Mouse (Mus musculus) embryonic facial prominence, embryonic 10.5 days (tissue): Measurements from ENCODE around the gene Gpsm1. TPM values are rescaled to one million over a fixed set of nuclear protein-coding genes. Genes with fewer than 3 reads are reported as not detected.

Source experiments
- DNase-seq: peaks from one replicate; pipeline ENCODE4 v3.0.0-alpha.2; 2017; ENCODE audit warnings: low spot score
- H3K27ac ChIP-seq: fragments of 300-500 bp; sonication (generic); replicated peaks from 2 replicates; pipeline ENCODE4 v1.5.1; 2016; ENCODE audit warnings: mild to moderate bottlenecking
- H3K27me3 ChIP-seq: fragments of 300-500 bp; sonication (generic); replicated peaks from 2 replicates; pipeline ENCODE4 v1.6.1; 2016; ENCODE audit warnings: low read depth, mild to moderate bottlenecking; ENCODE audit not compliant: poor library complexity, severe bottlenecking
- H3K36me3 ChIP-seq: fragments of 300-500 bp; sonication (generic); replicated peaks from 2 replicates; pipeline ENCODE4 v1.6.1; 2016; ENCODE audit warnings: mild to moderate bottlenecking, moderate library complexity
- H3K4me1 ChIP-seq: fragments of 300-500 bp; sonication (generic); 2 replicates; pipeline ENCODE4 v1.6.1; 2016
- H3K4me3 ChIP-seq: fragments of 300-500 bp; sonication (generic); 2 replicates; pipeline ENCODE4 v1.5.1; 2016; ENCODE audit warnings: mild to moderate bottlenecking, moderate library complexity
- H3K9me3 ChIP-seq: fragments of 300-500 bp; sonication (generic); 2 replicates; pipeline ENCODE4 v1.6.1; 2016; ENCODE audit warnings: mild to moderate bottlenecking
- WGBS: fragments of 180-500 bp; shearing (Covaris S2); methylation state at CpG from one replicate; pipeline ENCODE4 v1.1.7; 2016; 5-methylcytosine and 5-hydroxymethylcytosine counted together
- polyA plus RNA-seq: library from polyadenylated mRNA; unstranded; fragments of >200 nt; fragmentation: Nextera tagmentation; extraction: Ambion mirVana; gene quantifications from 2 replicates; pipeline ENCODE4 v1.2.1, GENCODE M21; 2016

Gene Gpsm1
- polyA plus RNA-seq, 1 experiment from 2014 or later: 96.7 TPM

- WGBS: 1% methylated on average over 11 of the region's 11 CpGs
- Histone ChIP-seq H3K4me1 (peaks cover 76% of the 10 kb centered on the region), H3K36me3 (peaks cover 36% of the 10 kb centered on the region), H3K27me3 (no peaks in the 10 kb centered on the region), H3K9me3 (no peaks in the 10 kb centered on the region), H3K4me3 (peak overlapping the region; percentile 91), H3K27ac (peak overlapping the region; percentile 97)
- DNase-seq: no peak
These were observed 603 bp downstream of the Gpsm1 start for GRCm38 (mm10) chr2:26315925-26316311.

GRCm38 (mm10) chr2:26316576-26317246 is 1.4 kb downstream of the Gpsm1 start:
- H3K27me3 ChIP-seq: no peaks in the 10 kb centered on the region
- no peak for DNase-seq
- H3K27ac ChIP-seq: peak overlapping the region; percentile 97
- whole genome bisulfite sequencing: 73% methylated on average over 9 of the region's 9 CpGs
- no peaks in the 10 kb centered on the region for H3K9me3 ChIP-seq
- H3K4me3 ChIP-seq: peak overlapping the region; percentile 91
- peaks cover 43% of the 10 kb centered on the region for H3K36me3 ChIP-seq
- H3K4me1 ChIP-seq: peaks cover 77% of the 10 kb centered on the region

GRCm38 (mm10) chr2:26317371-26317770 is 2.1 kb downstream of the Gpsm1 start:
- Histone ChIP-seq H3K27me3 (no peaks in the 10 kb centered on the region), H3K27ac (peak overlapping the region; percentile 97), H3K9me3 (no peaks in the 10 kb centered on the region), H3K36me3 (peaks cover 49% of the 10 kb centered on the region), H3K4me3 (peak overlapping the region; percentile 91), H3K4me1 (peaks cover 73% of the 10 kb centered on the region)
- WGBS: 73% methylated on average over 3 of the region's 3 CpGs
- no peak for DNase-seq

GRCm38 (mm10) chr2:26317991-26318672 is 2.8 kb downstream of the Gpsm1 start:
- no peaks in the 10 kb centered on the region for H3K9me3 ChIP-seq
- peaks cover 57% of the 10 kb centered on the region for H3K36me3 ChIP-seq
- peaks cover 70% of the 10 kb centered on the region for H3K4me1 ChIP-seq
- WGBS: 94% methylated on average over 3 of the region's 3 CpGs
- no peak overlapping the region for H3K27ac ChIP-seq
- no peaks in the 10 kb centered on the region for H3K27me3 ChIP-seq
- H3K4me3 ChIP-seq: peak overlapping the region; percentile 91; the same call in 1 of the 2 replicates
- no peak for DNase-seq

GRCm38 (mm10) chr2:26319109-26319508 is 3.8 kb downstream of the Gpsm1 start:
- Histone ChIP-seq H3K9me3 (no peaks in the 10 kb centered on the region), H3K4me3 (0 out of 2 replicates have a peak overlapping the region, but pooled peaks have one; percentile 11), H3K4me1 (peaks cover 62% of the 10 kb centered on the region), H3K27me3 (no peaks in the 10 kb centered on the region), H3K27ac (no peak overlapping the region), H3K36me3 (peaks cover 67% of the 10 kb centered on the region)
- DNase-seq: no peak
- WGBS: 90% methylated on average over 9 of the region's 9 CpGs

- Histone ChIP-seq H3K27me3 (no peaks in the 10 kb centered on the region), H3K36me3 (peaks cover 72% of the 10 kb centered on the region), H3K27ac (no peak overlapping the region), H3K9me3 (no peaks in the 10 kb centered on the region), H3K4me1 (peaks cover 56% of the 10 kb centered on the region), H3K4me3 (no peak overlapping the region)
- 86% methylated on average over 13 of the region's 13 CpGs for WGBS
- DNase-seq: no peak
These were observed 4.4 kb downstream of the Gpsm1 start for GRCm38 (mm10) chr2:26319519-26320244.

GRCm38 (mm10) chr2:26320245-26321185 is 5.2 kb downstream of the Gpsm1 start:
- H3K27me3 ChIP-seq: no peaks in the 10 kb centered on the region
- peaks cover 48% of the 10 kb centered on the region for H3K4me1 ChIP-seq
- WGBS: 91% methylated on average over 14 of the region's 14 CpGs
- no peaks in the 10 kb centered on the region for H3K9me3 ChIP-seq
- H3K27ac ChIP-seq: no peak overlapping the region
- no peak for DNase-seq
- H3K36me3 ChIP-seq: peaks cover 81% of the 10 kb centered on the region
- H3K4me3 ChIP-seq: no peak overlapping the region

GRCm38 (mm10) chr2:26323589-26324325 is 8.4 kb downstream of the Gpsm1 start:
- H3K27me3 ChIP-seq: no peaks in the 10 kb centered on the region
- no peak overlapping the region for H3K27ac ChIP-seq
- peaks cover 19% of the 10 kb centered on the region for H3K4me1 ChIP-seq
- no peak overlapping the region; the same call in 1 of the 2 replicates for H3K4me3 ChIP-seq
- WGBS: 92% methylated on average over 13 of the region's 13 CpGs
- peaks cover 97% of the 10 kb centered on the region for H3K36me3 ChIP-seq
- no peaks in the 10 kb centered on the region for H3K9me3 ChIP-seq
- no peak for DNase-seq

- H3K27me3 ChIP-seq: no peaks in the 10 kb centered on the region
- H3K4me1 ChIP-seq: peaks cover 15% of the 10 kb centered on the region
- no peak for DNase-seq
- 86% methylated on average over 2 of the region's 2 CpGs for WGBS
- no peak overlapping the region for H3K27ac ChIP-seq
- no peak overlapping the region for H3K4me3 ChIP-seq
- H3K9me3 ChIP-seq: no peaks in the 10 kb centered on the region
- H3K36me3 ChIP-seq: peaks cover 95% of the 10 kb centered on the region
These were observed 9.6 kb downstream of the Gpsm1 start for GRCm38 (mm10) chr2:26324917-26325316.

- H3K4me3 ChIP-seq: no peak overlapping the region
- peaks cover 18% of the 10 kb centered on the region for H3K4me1 ChIP-seq
- H3K36me3 ChIP-seq: peaks cover 96% of the 10 kb centered on the region
- WGBS: 64% methylated on average over 15 of the region's 15 CpGs
- peak; percentile 77 for DNase-seq
- no peaks in the 10 kb centered on the region for H3K9me3 ChIP-seq
- no peak overlapping the region for H3K27ac ChIP-seq
- no peaks in the 10 kb centered on the region for H3K27me3 ChIP-seq
These were observed 10.3 kb downstream of the Gpsm1 start for GRCm38 (mm10) chr2:26325386-26326181.

- Histone ChIP-seq H3K27me3 (no peaks in the 10 kb centered on the region), H3K4me1 (peaks cover 13% of the 10 kb centered on the region; the same call in 1 of the 2 replicates), H3K36me3 (peaks cover 97% of the 10 kb centered on the region), H3K9me3 (no peaks in the 10 kb centered on the region), H3K4me3 (no peak overlapping the region), H3K27ac (no peak overlapping the region)
- DNase-seq: no peak
- 87% methylated on average over 4 of the region's 4 CpGs for WGBS
These were observed 12.5 kb downstream of the Gpsm1 start for GRCm38 (mm10) chr2:26327852-26328251.
